Mouse (Mus musculus): ENCODE results near the gene Lingo3. TPM values are rescaled to one million over a fixed set of nuclear protein-coding genes. Genes with fewer than 3 reads are reported as not detected.
"Not testable (repeated sequence)": the region's sequence is repeated elsewhere in the genome, so short reads cannot be mapped to it uniquely, and the experiment has no call there.

The Lingo3 gene
- polyA plus RNA-seq, 2 experiments = 0.56 to 0.88 TPM

DNA sequence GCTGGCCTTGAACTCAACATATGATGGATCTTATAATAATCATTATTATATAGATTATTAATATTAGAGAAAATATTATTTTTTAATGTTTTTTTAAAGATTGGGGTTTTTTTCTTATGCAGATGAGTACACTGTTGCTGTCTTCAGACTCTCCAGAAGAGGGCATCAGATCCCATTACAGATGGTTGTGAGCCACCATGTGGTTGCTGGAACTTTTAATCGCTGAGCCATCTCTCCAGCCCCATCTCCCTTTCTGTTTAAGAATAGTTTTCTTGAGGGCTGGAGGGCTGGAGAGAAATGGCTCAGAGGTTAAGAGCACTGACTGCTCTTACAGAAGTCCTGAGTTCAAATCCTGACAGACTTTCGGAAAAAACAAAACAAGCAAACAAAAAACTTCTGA is 21.8 kb downstream of the Lingo3 start:
- no peak for TF ChIP-seq POLR2A (IDR thresholded peaks at IDR 0.05; ENCODE audit: borderline replicate concordance, extremely low read depth, insufficient read depth, insufficient read length)
- peaks cover 4% of the 10 kb centered on the region; the same call in 1 of the 2 replicates for H3K4me1 ChIP-seq (ENCODE audit: control insufficient read depth, insufficient read depth, low read length)
- no peak overlapping the region for H3K27ac ChIP-seq (replicated peaks; ENCODE audit: low read depth, low read length)
- 44% methylated on average over 2 of the region's 2 CpGs for WGBS
- no peaks in the 10 kb centered on the region for H3K36me3 ChIP-seq (ENCODE audit: control insufficient read depth, insufficient read depth, low read length)
- no peak overlapping the region for H3K9ac ChIP-seq (ENCODE audit: low read depth, low read length, severe bottlenecking)
- DNase-seq (ENCODE audit: low spot score) = no peak
- no peak overlapping the region for H3K4me2 ChIP-seq (replicated peaks; ENCODE audit: low read depth, low read length, severe bottlenecking)
- H3K9me3 ChIP-seq (ENCODE audit: control insufficient read depth, low read length) = no peaks in the 10 kb centered on the region
- no peak for ATAC-seq (ENCODE audit: low FRiP score, low read depth)
- H3K4me3 ChIP-seq (replicated peaks; ENCODE audit: low read length) = no peak overlapping the region
- H3K27me3 ChIP-seq (ENCODE audit: control insufficient read depth, insufficient read depth, low read length) = no peaks in the 10 kb centered on the region

GRCm38 (mm10) chr10:80819406-80819805 is 24.4 kb downstream of the Lingo3 start:
- Histone ChIP-seq H3K36me3 (ENCODE audit: control insufficient read depth, insufficient read depth, low read length) (no peaks in the 10 kb centered on the region), H3K27me3 (ENCODE audit: control insufficient read depth, insufficient read depth, low read length) (no peaks in the 10 kb centered on the region), H3K9me3 (ENCODE audit: control insufficient read depth, low read length) (no peaks in the 10 kb centered on the region), H3K9ac (ENCODE audit: low read depth, low read length, severe bottlenecking) (no peak overlapping the region), H3K4me3 (replicated peaks; ENCODE audit: low read length) (no peak overlapping the region), H3K4me1 (ENCODE audit: control insufficient read depth, insufficient read depth, low read length) (no peaks in the 10 kb centered on the region), H3K4me2 (replicated peaks; ENCODE audit: low read depth, low read length, severe bottlenecking) (no peak overlapping the region), H3K27ac (replicated peaks; ENCODE audit: low read depth, low read length) (no peak overlapping the region)
- no peak for TF ChIP-seq POLR2A (IDR thresholded peaks at IDR 0.05; ENCODE audit: borderline replicate concordance, extremely low read depth, insufficient read depth, insufficient read length)
- no peak for ATAC-seq (ENCODE audit: low FRiP score, low read depth)
- 66% methylated on average over 3 of the region's 3 CpGs for WGBS
- DNase-seq (ENCODE audit: low spot score) = no peak

DNA sequence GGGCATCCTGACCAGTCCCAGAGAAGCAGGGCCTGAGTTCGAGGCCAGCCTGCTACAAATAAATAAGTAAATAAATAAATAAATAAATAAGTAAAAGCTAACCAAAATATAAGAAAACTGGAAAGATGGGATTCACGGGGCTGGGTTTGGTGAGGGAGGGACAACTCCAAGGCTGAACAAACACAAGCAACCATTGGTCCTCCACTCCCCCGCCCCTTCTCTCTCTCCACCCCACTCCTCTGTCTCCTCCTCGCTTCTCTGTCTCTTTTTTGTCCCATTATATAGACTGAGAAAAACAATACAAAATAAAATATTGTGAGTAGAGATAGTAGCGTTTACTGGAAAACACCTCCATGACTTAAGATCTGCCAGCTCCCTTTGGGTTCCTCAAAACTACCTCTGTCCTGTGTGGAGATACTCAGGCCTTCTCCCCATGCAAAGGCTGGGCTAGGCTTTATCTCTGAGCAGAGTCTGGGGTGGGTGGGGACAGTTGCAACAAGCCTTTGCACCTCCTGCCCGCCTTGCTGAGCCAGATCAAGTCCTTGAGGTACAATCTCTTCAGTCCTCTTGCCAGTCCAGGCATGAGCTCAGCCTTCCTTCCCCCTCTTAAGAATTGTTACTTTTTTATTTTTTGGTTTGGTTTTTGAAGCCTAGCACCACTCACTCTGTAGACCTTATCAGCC is 25.1 kb downstream of the Lingo3 start:
- no peak for ATAC-seq (ENCODE audit: low FRiP score, low read depth)

GRCm38 (mm10) chr10:80817955-80818354 is 25.9 kb downstream of the Lingo3 start:
- not testable (repeated sequence) for H3K27ac ChIP-seq (replicated peaks; ENCODE audit: low read depth, low read length); H3K4me2 ChIP-seq (replicated peaks; ENCODE audit: low read depth, low read length, severe bottlenecking); H3K9ac ChIP-seq (ENCODE audit: low read depth, low read length, severe bottlenecking); DNase-seq (ENCODE audit: low spot score); H3K9me3 ChIP-seq (ENCODE audit: control insufficient read depth, low read length); H3K4me1 ChIP-seq (ENCODE audit: control insufficient read depth, insufficient read depth, low read length); H3K36me3 ChIP-seq (ENCODE audit: control insufficient read depth, insufficient read depth, low read length); ATAC-seq (ENCODE audit: low FRiP score, low read depth); H3K4me3 ChIP-seq (replicated peaks; ENCODE audit: low read length); H3K27me3 ChIP-seq (ENCODE audit: control insufficient read depth, insufficient read depth, low read length)
- 84% methylated on average over 7 of the region's 7 CpGs for WGBS

More for the DNA sequence above, 25.1 kb downstream of the Lingo3 start:
- Histone ChIP-seq H3K4me2 (replicated peaks; ENCODE audit: low read depth, low read length, severe bottlenecking) (no peak overlapping the region), H3K9me3 (ENCODE audit: control insufficient read depth, low read length) (no peaks in the 10 kb centered on the region), H3K4me1 (ENCODE audit: control insufficient read depth, insufficient read depth, low read length) (no peaks in the 10 kb centered on the region), H3K4me3 (replicated peaks; ENCODE audit: low read length) (no peak overlapping the region), H3K27ac (replicated peaks; ENCODE audit: low read depth, low read length) (no peak overlapping the region), H3K27me3 (ENCODE audit: control insufficient read depth, insufficient read depth, low read length) (no peaks in the 10 kb centered on the region), H3K9ac (ENCODE audit: low read depth, low read length, severe bottlenecking) (no peak overlapping the region), H3K36me3 (ENCODE audit: control insufficient read depth, insufficient read depth, low read length) (no peaks in the 10 kb centered on the region)
- TF ChIP-seq POLR2A (IDR thresholded peaks at IDR 0.05; ENCODE audit: borderline replicate concordance, extremely low read depth, insufficient read depth, insufficient read length) = no peak
- DNase-seq (ENCODE audit: low spot score) = no peak
- 50% methylated on average over 6 of the region's 6 CpGs for WGBS

- H3K27ac ChIP-seq (replicated peaks; ENCODE audit: low read depth, low read length) = no peak overlapping the region
- 66% methylated on average over 2 of the region's 2 CpGs for WGBS
- H3K36me3 ChIP-seq (ENCODE audit: control insufficient read depth, insufficient read depth, low read length) = no peaks in the 10 kb centered on the region
- H3K4me1 ChIP-seq (ENCODE audit: control insufficient read depth, insufficient read depth, low read length) = no peaks in the 10 kb centered on the region
- H3K9me3 ChIP-seq (ENCODE audit: control insufficient read depth, low read length) = no peaks in the 10 kb centered on the region
- DNase-seq (ENCODE audit: low spot score) (no peak), ATAC-seq (ENCODE audit: low FRiP score, low read depth) (no peak)
- TF ChIP-seq POLR2A (IDR thresholded peaks at IDR 0.05; ENCODE audit: borderline replicate concordance, extremely low read depth, insufficient read depth, insufficient read length) = no peak
- H3K4me2 ChIP-seq (replicated peaks; ENCODE audit: low read depth, low read length, severe bottlenecking) = no peak overlapping the region
- no peak overlapping the region for H3K9ac ChIP-seq (ENCODE audit: low read depth, low read length, severe bottlenecking)
- no peak overlapping the region for H3K4me3 ChIP-seq (replicated peaks; ENCODE audit: low read length)
- H3K27me3 ChIP-seq (ENCODE audit: control insufficient read depth, insufficient read depth, low read length) = no peaks in the 10 kb centered on the region
These were observed 26.7 kb downstream of the Lingo3 start for GRCm38 (mm10) chr10:80817164-80817563.

DNA sequence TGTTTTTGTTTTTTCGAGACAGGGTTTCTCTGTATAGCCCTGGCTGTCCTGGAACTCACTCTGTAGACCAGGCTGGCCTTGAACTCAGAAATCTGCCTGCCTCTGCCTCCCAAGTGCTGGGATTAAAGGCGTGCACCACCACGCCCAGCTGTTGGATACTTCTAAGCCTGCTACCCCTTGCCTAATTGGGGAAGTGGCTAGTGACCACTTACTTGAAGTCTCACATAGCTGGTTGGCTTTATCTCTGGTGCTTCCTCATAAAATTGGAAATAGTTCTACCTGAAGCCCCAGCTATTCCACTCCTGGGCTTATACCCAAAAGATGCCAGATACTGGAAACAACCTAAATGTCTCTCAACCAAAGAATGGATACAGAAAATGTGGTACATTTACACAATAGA is 27.5 kb downstream of the Lingo3 start:
- not testable (repeated sequence) for H3K4me3 ChIP-seq (replicated peaks; ENCODE audit: low read length); H3K4me1 ChIP-seq (ENCODE audit: control insufficient read depth, insufficient read depth, low read length); H3K27me3 ChIP-seq (ENCODE audit: control insufficient read depth, insufficient read depth, low read length); DNase-seq (ENCODE audit: low spot score); H3K36me3 ChIP-seq (ENCODE audit: control insufficient read depth, insufficient read depth, low read length); H3K27ac ChIP-seq (replicated peaks; ENCODE audit: low read depth, low read length); H3K9me3 ChIP-seq (ENCODE audit: control insufficient read depth, low read length); ATAC-seq (ENCODE audit: low FRiP score, low read depth); H3K4me2 ChIP-seq (replicated peaks; ENCODE audit: low read depth, low read length, severe bottlenecking); H3K9ac ChIP-seq (ENCODE audit: low read depth, low read length, severe bottlenecking)
- 79% methylated on average over 3 of the region's 3 CpGs for WGBS

Measured in limb, embryonic 14.5 days (tissue).